Mouse (Mus musculus) ZHBTc4 (cell line): ENCODE measurements around the gene Tmpo.

Source experiments
- DNase-seq: peaks from one replicate; pipeline ENCODE4 v3.0.0-alpha.2; 2011; ENCODE audit warnings: low read depth, low spot score

Gene Tmpo

GRCm38 (mm10) chr10:91116958-91117357 is 64.2 kb downstream of the Tmpo start:
- peak; percentile 54 for DNase-seq

GRCm38 (mm10) chr10:91109841-91110240 is 71.3 kb downstream of the Tmpo start:
- no peak for DNase-seq

- no peak for DNase-seq
These were observed 75.1 kb downstream of the Tmpo start for GRCm38 (mm10) chr10:91105981-91106380.

- DNase-seq = peak; percentile 52
These were observed 78.1 kb downstream of the Tmpo start for GRCm38 (mm10) chr10:91102799-91103590.

GRCm38 (mm10) chr10:91101936-91102335 is 79.2 kb downstream of the Tmpo start:
- no peak for DNase-seq

- DNase-seq = no peak
These were observed 81.0 kb downstream of the Tmpo start for GRCm38 (mm10) chr10:91100101-91100500.

- DNase-seq = no peak
These were observed 83.1 kb downstream of the Tmpo start for GRCm38 (mm10) chr10:91098056-91098455.
